Comparison of ENCODE assay signal across 9 mouse cellular contexts in genomic region chr10:109999904-110000303, GRCm38 (mm10).
DNase-seq lines count a peak whose midpoint lies in the region; ATAC-seq and TF ChIP-seq lines count a peak whose summit lies in the region.
"Had no signal": no experiment of that assay in that cellular context is flagged by ENCODE, and none has a peak within 500 bp of the region (broad histone marks: within the 10 kb centered on the region; RNA-seq: fewer than 3 reads in every experiment).

No protein-coding gene starts in this region.

- no peaks in the 10 kb centered on the region for H3K9me3 ChIP-seq in lung, embryonic 14.5 days (ENCODE audit: low read depth, low read length)
- no peaks in the 10 kb centered on the region for H3K9me3 ChIP-seq in stomach, embryonic 15.5 days

- H3K4me3 ChIP-seq in lung, embryonic 14.5 days (ENCODE audit: low read depth, low read length): no peak overlapping the region
- H3K4me3 ChIP-seq in stomach, embryonic 15.5 days (replicated peaks): no peak overlapping the region

- H3K4me1 ChIP-seq in lung, embryonic 14.5 days (ENCODE audit: insufficient read depth): no peaks in the 10 kb centered on the region
- H3K4me1 ChIP-seq in stomach, embryonic 15.5 days: no peaks in the 10 kb centered on the region

- TF ChIP-seq CTCF in lung, embryonic 14.5 days (IDR thresholded peaks at IDR 0.05; ENCODE audit: low read depth): no peak

- WGBS in lung, embryonic 14.5 days: 80% methylated on average over 10 of the region's 10 CpGs
- 63% methylated on average over 10 of the region's 10 CpGs for WGBS in stomach, embryonic 15.5 days

- ATAC-seq in lung, embryonic 14.5 days (ENCODE audit: insufficient read depth): no peak
- ATAC-seq in stomach, embryonic 15.5 days (ENCODE audit: insufficient read depth, low FRiP score, low read depth): no peak
- no peak for ATAC-seq in megakaryocyte-erythroid progenitor cell, adult 5-6 weeks (replicated peaks; ENCODE audit: low FRiP score, low TSS enrichment, poor library complexity, severe bottlenecking)

- H3K27ac ChIP-seq in lung, embryonic 14.5 days (ENCODE audit: low read depth): no peak overlapping the region; the same call in 1 of the 2 replicates
- H3K27ac ChIP-seq in stomach, embryonic 15.5 days: 0 out of 2 replicates have a peak overlapping the region, but pooled peaks have one; percentile 31

- no peaks in the 10 kb centered on the region for H3K27me3 ChIP-seq in lung, embryonic 14.5 days (ENCODE audit: insufficient read depth, low read length)
- no peaks in the 10 kb centered on the region for H3K27me3 ChIP-seq in stomach, embryonic 15.5 days (replicated peaks)

- DNase-seq in heart, adult 11 months: peak; percentile 86
- DNase-seq in heart, postnatal 25 days (ENCODE audit: low spot score): no peak
- DNase-seq in lung, embryonic 14.5 days: peak; percentile 13
- no peak for DNase-seq in lung, postnatal 14 days
- DNase-seq in heart, postnatal 14 days: peak; percentile 15 to 19
- no peak for DNase-seq in thymus, adult 18-20 months

- intact Hi-C loops in heart, postnatal 25 days (cut with DNase I): loop anchor here (5.0 kb wide), 3 partner anchors 37 to 82 kb away; no protein-coding TSS in a partner anchor
- intact Hi-C loops in heart, postnatal 14 days (cut with DNase I): loop anchor here (2.0 to 10.0 kb wide), 2 partner anchors 79 to 85 kb away; no protein-coding TSS in a partner anchor

- no peak overlapping the region for H3K9ac ChIP-seq in lung, embryonic 14.5 days
- no peak overlapping the region for H3K9ac ChIP-seq in stomach, embryonic 15.5 days

- H3K4me2 ChIP-seq in lung, embryonic 14.5 days: no peak overlapping the region
- H3K4me2 ChIP-seq in stomach, embryonic 15.5 days: peak overlapping the region; percentile 13; the same call in 1 of the 2 replicates
- H3K4me2 ChIP-seq: liver, embryonic 11.5 days had no signal

- H3K36me3 ChIP-seq in lung, embryonic 14.5 days (ENCODE audit: insufficient read depth): no peaks in the 10 kb centered on the region
- no peaks in the 10 kb centered on the region for H3K36me3 ChIP-seq in stomach, embryonic 15.5 days

Comparison
In these comparisons a context has a peak if more than half of its experiments do, and no peak if none do; other contexts are left out.
1. DNase-seq: peak in heart, adult 11 months (single experiment), lung, embryonic 14.5 days (single experiment) and heart, postnatal 14 days (2 of 2); none in heart, postnatal 25 days (single experiment), lung, postnatal 14 days (single experiment) and thymus, adult 18-20 months (0 of 2).